Mouse (Mus musculus) spleen, embryonic (tissue): ENCODE results near the gene Cfap74.
"Not testable (repeated sequence)": the region's sequence is repeated elsewhere in the genome, so short reads cannot be mapped to it uniquely, and the experiment has no call there.

Source experiments
- CTCF ChIA-PET: fragments of 350-600 bp; sonication (Branson Sonifier 250); formaldehyde crosslinking; loops from one replicate; lab custom pipeline; 2022; lab: Charles Lee

Cfap74 gene

GRCm38 (mm10) chr4:155468952-155469351 lies 60.0 kb downstream of the Cfap74 start, which contains the start of gene Tmem52:
TSS of gene Tmem52 (plus strand) at chr4:155469114.
- CTCF ChIA-PET = no interaction called here

- CTCF ChIA-PET = no interaction called here
Measured at GRCm38 (mm10) chr4:155469590-155470262, 60.7 kb downstream of the Cfap74 start.

GRCm38 (mm10) chr4:155470263-155470953 lies 61.4 kb downstream of the Cfap74 start:
- CTCF ChIA-PET = no interaction called here

- CTCF ChIA-PET = no interaction called here
Measured at GRCm38 (mm10) chr4:155470997-155471396, 62.0 kb downstream of the Cfap74 start.

- CTCF ChIA-PET = no interaction called here
Measured at GRCm38 (mm10) chr4:155471406-155471805, 62.4 kb downstream of the Cfap74 start.

GRCm38 (mm10) chr4:155472716-155473290 lies 63.8 kb downstream of the Cfap74 start:
- CTCF ChIA-PET = no interaction called here

GRCm38 (mm10) chr4:155473319-155473718 lies 64.3 kb downstream of the Cfap74 start:
- CTCF ChIA-PET = no interaction called here

- CTCF ChIA-PET = not testable (repeated sequence)
Measured at GRCm38 (mm10) chr4:155473796-155474195, 64.8 kb downstream of the Cfap74 start.

GRCm38 (mm10) chr4:155481381-155482124 lies 72.6 kb downstream of the Cfap74 start:
- CTCF ChIA-PET = interaction anchor here (0.7 to 1.8 kb wide), 4 partner anchors 65 to 221 kb away, joined by 3 to 8 read pairs (median 3); no protein-coding TSS in a partner anchor

- CTCF ChIA-PET = interaction anchor here (0.5 to 1.8 kb wide), 4 partner anchors 12 to 101 kb away, joined by 3 to 8 read pairs (median 3); no protein-coding TSS in a partner anchor
Measured at GRCm38 (mm10) chr4:155482125-155482480, 73.1 kb downstream of the Cfap74 start.

GRCm38 (mm10) chr4:155482733-155483540 lies 73.9 kb downstream of the Cfap74 start:
- CTCF ChIA-PET = interaction anchor here (0.5 to 1.2 kb wide), 5 partner anchors 11 to 464 kb away, joined by 3 read pairs; no protein-coding TSS in a partner anchor

- CTCF ChIA-PET = no interaction called here
Measured at GRCm38 (mm10) chr4:155485521-155485920, 76.5 kb downstream of the Cfap74 start.

- CTCF ChIA-PET = no interaction called here
Measured at GRCm38 (mm10) chr4:155487746-155488145, 78.8 kb downstream of the Cfap74 start.

- CTCF ChIA-PET = no interaction called here
Measured at GRCm38 (mm10) chr4:155488232-155489025, 79.4 kb downstream of the Cfap74 start.

- CTCF ChIA-PET = no interaction called here
Measured at GRCm38 (mm10) chr4:155489101-155489970, 80.3 kb downstream of the Cfap74 start.

- CTCF ChIA-PET = no interaction called here
Measured at GRCm38 (mm10) chr4:155490456-155490855, 81.5 kb downstream of the Cfap74 start.

GRCm38 (mm10) chr4:155490990-155491504 lies 82.1 kb downstream of the Cfap74 start, which contains the start of gene Gnb1:
TSS of gene Gnb1 (plus strand) at chr4:155491361.
- CTCF ChIA-PET = no interaction called here

- CTCF ChIA-PET = no interaction called here
Measured at GRCm38 (mm10) chr4:155491529-155492130, 82.6 kb downstream of the Cfap74 start.
